Mouse (Mus musculus): ENCODE measurements around the gene Zfp746. TPM values are rescaled to one million over a fixed set of nuclear protein-coding genes. Genes with fewer than 3 reads are reported as not detected.

Zfp746 gene
- total and polyA plus RNA-seq, 3 experiments: 17.8 to 22.1 TPM; not detected in 1

DNA sequence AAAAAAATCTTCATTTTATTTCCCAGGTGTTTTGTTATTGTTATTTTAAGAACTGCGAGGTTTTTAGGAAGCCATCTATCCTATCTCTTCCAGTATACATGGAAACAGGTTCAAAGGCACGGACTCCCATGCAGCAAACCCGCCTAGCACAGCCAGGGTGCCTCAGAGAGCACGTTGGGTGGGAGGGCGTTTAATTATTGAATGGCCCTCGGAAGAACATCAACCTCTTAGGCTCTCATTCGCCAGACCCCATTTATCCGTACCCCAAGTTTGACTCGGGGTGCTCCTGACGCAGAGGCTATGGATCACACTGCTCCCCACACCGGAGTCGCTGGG is 39.3 kb downstream of the Zfp746 start:
- H3K27ac ChIP-seq (ENCODE audit: control insufficient read depth, low read depth, low read length): 0 out of 2 replicates have a peak overlapping the region, but pooled peaks have one; percentile 14
- no peak for TF ChIP-seq POLR2AphosphoS5 (IDR thresholded peaks at IDR 0.05; ENCODE audit: borderline replicate concordance, low read depth, low read length)
- no peak for TF ChIP-seq TCF12 (IDR thresholded peaks at IDR 0.05; ENCODE audit: low read depth, low read length)
- TF ChIP-seq ETS1 (IDR thresholded peaks at IDR 0.05; ENCODE audit: low read depth, low read length): no peak
- TF ChIP-seq CHD1 (IDR thresholded peaks at IDR 0.05; ENCODE audit: low read depth, low read length): peak; percentile 76; the same call in 1 of the 2 replicates
- TF ChIP-seq TAL1 (IDR thresholded peaks at IDR 0.05; ENCODE audit: low read length): no peak
- TF ChIP-seq CTCF (IDR thresholded peaks at IDR 0.05 in 2 of 3, conservative IDR thresholded peaks at IDR 0.05 in 1 of 3; ENCODE audit: control insufficient read depth in 1 of 3, insufficient read depth in 1 of 3, low read depth in 2 of 3, low read length in 3 of 3, poor library complexity in 1 of 3, severe bottlenecking in 1 of 3): no peak
- TF ChIP-seq MAX (IDR thresholded peaks at IDR 0.05; ENCODE audit: low read length): 0 out of 2 replicates have a peak, but pooled peaks have one; percentile 29
- peak; percentile 34; the same call in 1 of the 2 replicates for TF ChIP-seq SIN3A (IDR thresholded peaks at IDR 0.05; ENCODE audit: low read length)
- peak; percentile 58 for TF ChIP-seq MXI1 (IDR thresholded peaks at IDR 0.05; ENCODE audit: low read depth, low read length)

GRCm38 (mm10) chr6:48032661-48033060 is 53.7 kb downstream of the Zfp746 start:
- DNase-seq (ENCODE audit: low read depth, low spot score): no peak
- no peak overlapping the region for H3K4me3 ChIP-seq (ENCODE audit: control insufficient read depth in 1 of 2, insufficient read depth in 1 of 2, low read depth in 2 of 2, low read length in 2 of 2)
- H3K27me3 ChIP-seq (ENCODE audit: control insufficient read depth in 1 of 2, insufficient read depth in 2 of 2, low read length in 2 of 2): no peaks in the 10 kb centered on the region
- H3K9ac ChIP-seq (ENCODE audit: control insufficient read depth, low read depth, low read length, poor library complexity, severe bottlenecking): no peak overlapping the region
- no peaks in the 10 kb centered on the region for H3K79me2 ChIP-seq (ENCODE audit: control insufficient read depth, insufficient read depth, low read length, poor library complexity)
- H3K9me3 ChIP-seq (replicated peaks; ENCODE audit: insufficient read depth, low read length): no peaks in the 10 kb centered on the region
- no peak for TF ChIP-seq RAD21 (IDR thresholded peaks at IDR 0.05; ENCODE audit: low read depth, low read length)
- TF ChIP-seq CHD2 (IDR thresholded peaks at IDR 0.05; ENCODE audit: low read length): no peak
- TF ChIP-seq USF1 (IDR thresholded peaks at IDR 0.05; ENCODE audit: low read depth, low read length): no peak
- TF ChIP-seq HCFC1 (IDR thresholded peaks at IDR 0.05; ENCODE audit: low read depth, low read length): no peak
- no peak for TF ChIP-seq MAZ (IDR thresholded peaks at IDR 0.05; ENCODE audit: low read depth, low read length)
- no peak for TF ChIP-seq POLR2AphosphoS2 (IDR thresholded peaks at IDR 0.05; ENCODE audit: low read length)
- no peak for TF ChIP-seq MYC (IDR thresholded peaks at IDR 0.05; ENCODE audit: low read depth, low read length)
- TF ChIP-seq ZKSCAN1 (IDR thresholded peaks at IDR 0.05; ENCODE audit: low read depth, low read length): no peak
- no peak for TF ChIP-seq CTCF (IDR thresholded peaks at IDR 0.05 in 2 of 3, conservative IDR thresholded peaks at IDR 0.05 in 1 of 3; ENCODE audit: control insufficient read depth in 1 of 3, insufficient read depth in 1 of 3, low read depth in 2 of 3, low read length in 3 of 3, poor library complexity in 1 of 3, severe bottlenecking in 1 of 3)
- TF ChIP-seq MYB (IDR thresholded peaks at IDR 0.05; ENCODE audit: low read depth, low read length): no peak
- no peak for TF ChIP-seq CHD1 (IDR thresholded peaks at IDR 0.05; ENCODE audit: low read depth, low read length)
- TF ChIP-seq NELFE (IDR thresholded peaks at IDR 0.05; ENCODE audit: low read depth, low read length): no peak
- no peak for TF ChIP-seq MAX (IDR thresholded peaks at IDR 0.05; ENCODE audit: low read length)
- no peak for TF ChIP-seq GATA1 (IDR thresholded peaks at IDR 0.05; ENCODE audit: low read depth, low read length)
- TF ChIP-seq RCOR1 (IDR thresholded peaks at IDR 0.05; ENCODE audit: low read depth, low read length): no peak
- no peak for TF ChIP-seq UBTF (IDR thresholded peaks at IDR 0.05; ENCODE audit: borderline replicate concordance, insufficient read depth, low read depth, low read length)
- TF ChIP-seq NRF1 (IDR thresholded peaks at IDR 0.05; ENCODE audit: insufficient read depth, low read depth, low read length, poor library complexity, severe bottlenecking): no peak
- TF ChIP-seq KAT2A (conservative IDR thresholded peaks at IDR 0.05; ENCODE audit: low read depth, low read length): no peak
- no peak for TF ChIP-seq USF2 (IDR thresholded peaks at IDR 0.05; ENCODE audit: borderline replicate concordance in 1 of 2, insufficient read depth in 1 of 2, low read depth in 1 of 2, low read length in 2 of 2)
- H3K4me1 ChIP-seq (ENCODE audit: control insufficient read depth in 1 of 2, insufficient read depth in 2 of 2, low read length in 2 of 2): no peaks in the 10 kb centered on the region
- H3K36me3 ChIP-seq (ENCODE audit: control insufficient read depth in 1 of 2, insufficient read depth in 2 of 2, low read length in 2 of 2): peaks cover 0 to 24% of the 10 kb centered on the region in 2 experiments; a peak in 2 of 4 replicates
- no peak overlapping the region for H3K27ac ChIP-seq (ENCODE audit: control insufficient read depth, low read depth, low read length)

More for the DNA sequence above, 39.3 kb downstream of the Zfp746 start:
- Histone ChIP-seq H3K9me3 (replicated peaks; ENCODE audit: insufficient read depth, low read length) (no peaks in the 10 kb centered on the region), H3K4me1 (ENCODE audit: control insufficient read depth in 1 of 2, insufficient read depth in 2 of 2, low read length in 2 of 2) (peaks cover 3 to 6% of the 10 kb centered on the region in 2 experiments; a peak in 3 of 4 replicates), H3K27me3 (ENCODE audit: control insufficient read depth in 1 of 2, insufficient read depth in 2 of 2, low read length in 2 of 2) (no peaks in the 10 kb centered on the region), H3K36me3 (ENCODE audit: control insufficient read depth in 1 of 2, insufficient read depth in 2 of 2, low read length in 2 of 2) (peaks cover 2 to 13% of the 10 kb centered on the region in 2 experiments; a peak in 3 of 4 replicates), H3K9ac (ENCODE audit: control insufficient read depth, low read depth, low read length, poor library complexity, severe bottlenecking) (peak overlapping the region; percentile 98), H3K4me3 (ENCODE audit: control insufficient read depth in 1 of 2, insufficient read depth in 1 of 2, low read depth in 2 of 2, low read length in 2 of 2) (peak overlapping the region; percentile 85 to 99), H3K79me2 (ENCODE audit: control insufficient read depth, insufficient read depth, low read length, poor library complexity) (peaks cover 34% of the 10 kb centered on the region)
- DNase-seq (ENCODE audit: low read depth, low spot score): peak; percentile 74

Measured in MEL (cell line).